Mouse (Mus musculus): ENCODE measurements around the gene Kcnip1.

- TF ChIP-seq CTCF (IDR thresholded peaks at IDR 0.05; ENCODE audit: borderline replicate concordance, control insufficient read depth, extremely low read depth, insufficient read depth, low read length, poor library complexity) (no peak), POLR2A (IDR thresholded peaks at IDR 0.05; ENCODE audit: control insufficient read depth, extremely low read depth, insufficient read depth, low read length, poor library complexity) (no peak)
Measured at GRCm38 (mm10) chr11:34009316-34010087, 16.6 kb upstream of the Kcnip1 start.
